Mouse (Mus musculus) hindbrain, embryonic 16.5 days (tissue): ENCODE measurements around the gene Tipin. TPM values are rescaled to one million over a fixed set of nuclear protein-coding genes. Genes with fewer than 3 reads are reported as not detected.

Experiments used
- ATAC-seq: fragments of 200-750 bp; cut with Nextera tagmentation; 2 replicates; pipeline ENCODE4 v1.8.0; 2017; ENCODE audit warnings: moderate TSS enrichment, moderate library complexity
- H3K27ac ChIP-seq: fragments of 300-500 bp; sonication (generic); 2 replicates; pipeline ENCODE4 v1.5.1; 2014; ENCODE audit warnings: low read depth, mild to moderate bottlenecking, control low read depth, low read length, moderate library complexity
- H3K27me3 ChIP-seq: fragments of 300-500 bp; sonication (generic); replicated peaks from 2 replicates; pipeline ENCODE4 v1.6.1; 2014; ENCODE audit warnings: low read length; ENCODE audit not compliant: control insufficient read depth, insufficient read depth
- H3K36me3 ChIP-seq: fragments of 300-500 bp; sonication (generic); 2 replicates; pipeline ENCODE4 v1.6.1; 2014; ENCODE audit warnings: mild to moderate bottlenecking, low read length, moderate library complexity, mixed read lengths; ENCODE audit not compliant: control insufficient read depth, insufficient read depth
- H3K4me1 ChIP-seq: fragments of 300-500 bp; sonication (generic); 2 replicates; pipeline ENCODE4 v1.6.1; 2014; ENCODE audit warnings: low read depth, low read length; ENCODE audit not compliant: control insufficient read depth, insufficient read depth
- H3K4me2 ChIP-seq: fragments of 300-500 bp; sonication (generic); 2 replicates; pipeline ENCODE4 v1.6.1; 2014; ENCODE audit warnings: mild to moderate bottlenecking, low read length, control low read depth, moderate library complexity
- H3K4me3 ChIP-seq: fragments of 300-500 bp; sonication (generic); 2 replicates; pipeline ENCODE4 v1.5.1; 2014; ENCODE audit warnings: mild to moderate bottlenecking, low read length, control low read depth, moderate library complexity
- H3K9ac ChIP-seq: fragments of 300-500 bp; sonication (generic); 2 replicates; pipeline ENCODE4 v1.6.1; 2014; ENCODE audit warnings: low read depth, mild to moderate bottlenecking, control low read depth, low read length, moderate library complexity
- H3K9me3 ChIP-seq: fragments of 300-500 bp; sonication (generic); 2 replicates; pipeline ENCODE4 v1.6.1; 2014; ENCODE audit warnings: mild to moderate bottlenecking, low read length, moderate library complexity; ENCODE audit not compliant: control insufficient read depth
- WGBS: fragments of 180-500 bp; shearing (Covaris S2); extraction: QIAGEN DNeasy Blood & Tissue Kit; methylation state at CpG from one replicate; pipeline ENCODE4 v1.1.7; 2014; 5-methylcytosine and 5-hydroxymethylcytosine counted together
- polyA plus RNA-seq: library from polyadenylated mRNA; unstranded; fragments of >200 nt; fragmentation: Nextera tagmentation; extraction: Ambion mirVana; gene quantifications from 2 replicates; pipeline ENCODE4 v1.2.1, GENCODE M21; 2015

The Tipin gene
- 68.3 and 68.7 TPM in 2 replicates for polyA plus RNA-seq

GRCm38 (mm10) chr9:64281105-64281780 lies at the start of gene Tipin:
Gene Tipin, plus strand, starts transcription at chr9:64281581.
- Histone ChIP-seq H3K9ac (peak within 1 kb of the TSS; percentile 88), H3K36me3 (no peaks in the 10 kb centered on the region), H3K27me3 (no peaks in the 10 kb centered on the region), H3K4me2 (peak within 1 kb of the TSS; percentile 69), H3K9me3 (no peaks in the 10 kb centered on the region), H3K4me1 (peaks cover 7% of the 10 kb centered on the region), H3K27ac (peak within 1 kb of the TSS; percentile 84), H3K4me3 (peak within 1 kb of the TSS; percentile 80)
- ATAC-seq, result peak; percentile 96
- 2% methylated on average over 46 of the region's 46 CpGs for WGBS

DNA sequence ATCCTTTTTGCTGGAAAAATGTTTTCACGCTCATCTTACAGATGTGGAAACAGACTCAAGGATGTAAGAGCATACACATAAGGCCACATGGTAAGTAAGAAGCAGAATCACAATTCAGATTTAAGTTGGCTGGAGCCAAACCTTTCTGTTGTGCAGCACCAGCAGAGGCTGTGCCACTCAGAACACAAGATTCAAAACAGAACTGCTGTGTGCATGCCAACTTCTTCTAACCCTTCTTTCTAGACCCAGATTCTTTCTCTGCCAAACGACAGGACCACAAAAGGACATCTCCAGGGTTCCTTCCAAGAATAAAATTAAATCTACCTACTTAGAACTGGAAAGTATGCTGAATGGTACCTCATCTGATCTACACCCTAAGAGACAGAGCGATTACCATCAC lies 49.7 kb upstream of the Tipin start:
- Histone ChIP-seq H3K9me3 (no peaks in the 10 kb centered on the region), H3K4me3 (no peak overlapping the region), H3K36me3 (no peaks in the 10 kb centered on the region), H3K9ac (no peak overlapping the region), H3K4me1 (peaks cover 10% of the 10 kb centered on the region), H3K27ac (0 out of 2 replicates have a peak overlapping the region, but pooled peaks have one; percentile 10), H3K27me3 (no peaks in the 10 kb centered on the region), H3K4me2 (no peak overlapping the region)
- WGBS, result 71% methylated on average over 3 of the region's 3 CpGs
- no peak for ATAC-seq

- Histone ChIP-seq H3K9ac (no peak overlapping the region), H3K36me3 (no peaks in the 10 kb centered on the region), H3K4me2 (no peak overlapping the region), H3K4me3 (no peak overlapping the region), H3K4me1 (peaks cover 10% of the 10 kb centered on the region), H3K27ac (0 out of 2 replicates have a peak overlapping the region, but pooled peaks have one; percentile 23), H3K27me3 (no peaks in the 10 kb centered on the region), H3K9me3 (no peaks in the 10 kb centered on the region)
- ATAC-seq, result no peak
- 46% methylated on average over 9 of the region's 9 CpGs for WGBS
Observed at GRCm38 (mm10) chr9:64232257-64232957, 49.0 kb upstream of the Tipin start.

- H3K4me1 ChIP-seq, result peaks cover 10% of the 10 kb centered on the region
- 36% methylated on average over 5 of the region's 5 CpGs for WGBS
- no peaks in the 10 kb centered on the region for H3K36me3 ChIP-seq
- no peak overlapping the region for H3K9ac ChIP-seq
- no peak for ATAC-seq
- H3K9me3 ChIP-seq, result no peaks in the 10 kb centered on the region
- no peak overlapping the region for H3K27ac ChIP-seq
- no peaks in the 10 kb centered on the region for H3K27me3 ChIP-seq
- H3K4me3 ChIP-seq, result no peak overlapping the region
- H3K4me2 ChIP-seq, result no peak overlapping the region
Observed at GRCm38 (mm10) chr9:64233656-64234055, 47.7 kb upstream of the Tipin start.

GRCm38 (mm10) chr9:64234768-64235435 lies 46.5 kb upstream of the Tipin start, which contains the start of gene Uchl4:
Gene Uchl4, plus strand, starts transcription at chr9:64235201.
- no peak for ATAC-seq
- 95% methylated on average over 8 of the region's 8 CpGs for WGBS
- Histone ChIP-seq H3K9me3 (no peaks in the 10 kb centered on the region), H3K4me2 (no peak within 1 kb of the TSS), H3K4me1 (peaks cover 10% of the 10 kb centered on the region), H3K27ac (no peak within 1 kb of the TSS), H3K4me3 (no peak within 1 kb of the TSS), H3K27me3 (no peaks in the 10 kb centered on the region), H3K36me3 (no peaks in the 10 kb centered on the region), H3K9ac (no peak within 1 kb of the TSS)

GRCm38 (mm10) chr9:64236056-64236455 lies 45.3 kb upstream of the Tipin start:
- Histone ChIP-seq H3K4me3 (no peak overlapping the region), H3K4me1 (peaks cover 6% of the 10 kb centered on the region), H3K27ac (no peak overlapping the region), H3K36me3 (no peaks in the 10 kb centered on the region), H3K4me2 (no peak overlapping the region), H3K27me3 (no peaks in the 10 kb centered on the region), H3K9ac (no peak overlapping the region), H3K9me3 (no peaks in the 10 kb centered on the region)
- ATAC-seq, result no peak
- WGBS, result over 99% methylated on average over 7 of the region's 7 CpGs

DNA sequence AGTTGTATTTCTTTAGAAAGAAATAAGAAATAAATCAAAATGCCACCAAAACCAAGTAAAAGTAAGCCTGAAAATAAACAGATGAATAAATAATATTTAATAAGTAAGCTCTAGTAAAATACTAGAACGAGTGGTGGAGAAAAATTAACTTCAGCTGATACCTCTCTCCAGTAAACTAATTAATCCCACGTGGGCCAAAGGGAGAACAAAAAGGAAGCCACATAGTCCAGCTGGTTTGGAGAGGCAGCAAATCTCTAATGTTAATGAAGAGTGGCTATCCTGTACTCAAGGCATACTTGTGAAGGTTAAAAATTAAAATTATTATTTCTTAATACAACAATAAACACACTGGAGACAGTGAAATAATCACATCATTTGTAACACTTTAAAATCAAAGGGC lies 41.3 kb upstream of the Tipin start:
- Histone ChIP-seq H3K36me3 (no peaks in the 10 kb centered on the region), H3K4me1 (no peaks in the 10 kb centered on the region), H3K9ac (no peak overlapping the region), H3K9me3 (no peaks in the 10 kb centered on the region), H3K4me3 (no peak overlapping the region), H3K4me2 (no peak overlapping the region), H3K27me3 (no peaks in the 10 kb centered on the region), H3K27ac (no peak overlapping the region)
- ATAC-seq, result no peak
- WGBS, result 56% methylated on average over 2 of the region's 2 CpGs

DNA sequence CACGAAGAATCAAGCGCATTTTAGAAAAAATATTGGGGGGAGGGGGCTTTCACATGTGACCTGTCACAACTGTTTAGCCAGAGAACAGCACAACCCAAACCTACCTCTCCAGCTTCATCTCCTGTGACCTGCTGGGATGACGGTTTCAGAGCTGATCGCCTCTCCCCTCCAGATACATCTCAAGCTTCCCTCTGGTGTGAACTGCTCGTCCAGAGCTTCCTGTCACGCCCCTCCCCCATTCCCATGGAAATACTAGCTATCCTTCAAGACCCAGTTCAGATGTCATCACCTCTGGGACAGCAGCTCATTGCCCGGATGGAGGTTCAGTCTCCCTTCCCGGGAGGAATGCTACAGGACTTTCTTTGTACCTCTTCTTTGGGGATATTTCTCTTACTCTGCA lies 40.7 kb upstream of the Tipin start:
- 55% methylated on average over 8 of the region's 8 CpGs for WGBS
- no peaks in the 10 kb centered on the region for H3K36me3 ChIP-seq
- no peak overlapping the region for H3K4me3 ChIP-seq
- no peak overlapping the region for H3K4me2 ChIP-seq
- no peaks in the 10 kb centered on the region for H3K4me1 ChIP-seq
- no peaks in the 10 kb centered on the region for H3K9me3 ChIP-seq
- H3K27ac ChIP-seq, result no peak overlapping the region
- no peaks in the 10 kb centered on the region for H3K27me3 ChIP-seq
- no peak for ATAC-seq
- H3K9ac ChIP-seq, result no peak overlapping the region

GRCm38 (mm10) chr9:64242381-64242831 lies 39.0 kb upstream of the Tipin start:
- no peak for ATAC-seq
- no peak overlapping the region for H3K4me2 ChIP-seq
- H3K9me3 ChIP-seq, result no peaks in the 10 kb centered on the region
- H3K27ac ChIP-seq, result no peak overlapping the region
- no peaks in the 10 kb centered on the region for H3K27me3 ChIP-seq
- H3K9ac ChIP-seq, result no peak overlapping the region
- no peaks in the 10 kb centered on the region for H3K36me3 ChIP-seq
- no peak overlapping the region for H3K4me3 ChIP-seq
- WGBS, result 81% methylated on average over 6 of the region's 6 CpGs
- no peaks in the 10 kb centered on the region for H3K4me1 ChIP-seq
